Mouse (Mus musculus) hindbrain, postnatal 0 days (tissue): ENCODE data around the gene Gm15128. TPM values are rescaled to one million over a fixed set of nuclear protein-coding genes. Genes with fewer than 3 reads are reported as not detected.
"Not testable (repeated sequence)": the region's sequence is repeated elsewhere in the genome, so short reads cannot be mapped to it uniquely, and the experiment has no call there.

Experiments
- ATAC-seq: fragments of 200-750 bp; cut with Nextera tagmentation; 2 replicates; pipeline ENCODE4 v1.8.0; 2017; ENCODE audit warnings: mild to moderate bottlenecking, moderate TSS enrichment, moderate library complexity
- DNase-seq: peaks from one replicate; pipeline ENCODE4 v3.0.0-alpha.2; 2015; ENCODE audit warnings: low spot score
- H3K27ac ChIP-seq: fragments of 300-500 bp; sonication (generic); 2 replicates; pipeline ENCODE4 v1.5.1; 2014; ENCODE audit warnings: mild to moderate bottlenecking
- H3K27me3 ChIP-seq: fragments of 300-500 bp; sonication (generic); 2 replicates; pipeline ENCODE4 v1.6.1; 2014; ENCODE audit warnings: low read length, mixed read lengths; ENCODE audit not compliant: insufficient read depth
- H3K36me3 ChIP-seq: fragments of 300-500 bp; sonication (generic); 2 replicates; pipeline ENCODE4 v1.6.1; 2014; ENCODE audit warnings: low read length, mixed read lengths; ENCODE audit not compliant: insufficient read depth
- H3K4me1 ChIP-seq: fragments of 300-500 bp; sonication (generic); 2 replicates; pipeline ENCODE4 v1.6.1; 2014; ENCODE audit warnings: antibody characterized with exemption, low read length, mixed read lengths; ENCODE audit not compliant: insufficient read depth
- H3K4me2 ChIP-seq: fragments of 300-500 bp; sonication (generic); 2 replicates; pipeline ENCODE4 v1.6.1; 2014; ENCODE audit warnings: low read depth, mild to moderate bottlenecking, low read length, moderate library complexity, mixed read lengths
- H3K4me3 ChIP-seq: fragments of 300-500 bp; sonication (generic); 2 replicates; pipeline ENCODE4 v1.5.1; 2014; ENCODE audit warnings: low read length
- H3K9ac ChIP-seq: fragments of 300-500 bp; sonication (generic); replicated peaks from 2 replicates; pipeline ENCODE4 v1.6.1; 2014; ENCODE audit warnings: mild to moderate bottlenecking, low read length, moderate library complexity, mixed read lengths
- H3K9me3 ChIP-seq: fragments of 300-500 bp; sonication (generic); 2 replicates; pipeline ENCODE4 v1.6.1; 2016; ENCODE audit warnings: low read length, mixed read lengths
- WGBS: fragments of 180-500 bp; shearing (Covaris S2); extraction: QIAGEN DNeasy Blood & Tissue Kit; methylation state at CpG from one replicate; pipeline ENCODE4 v1.1.7; 2014; 5-methylcytosine and 5-hydroxymethylcytosine counted together
- polyA plus RNA-seq: library from polyadenylated mRNA; unstranded; fragments of >200 nt; fragmentation: Nextera tagmentation; extraction: Ambion mirVana; gene quantifications from 2 replicates; pipeline ENCODE4 v1.2.1, GENCODE M21; 2015
- total RNA-seq: library from RNA; depleted of rRNA; stranded (reverse); fragments of >200 nt; gene quantifications from 2 replicates; pipeline ENCODE4 v1.2.3, GENCODE M21; 2014; rRNA removed

Gm15128 gene
- total RNA-seq (not detected in 2 replicates), polyA plus RNA-seq (not detected in 2 replicates)

DNA sequence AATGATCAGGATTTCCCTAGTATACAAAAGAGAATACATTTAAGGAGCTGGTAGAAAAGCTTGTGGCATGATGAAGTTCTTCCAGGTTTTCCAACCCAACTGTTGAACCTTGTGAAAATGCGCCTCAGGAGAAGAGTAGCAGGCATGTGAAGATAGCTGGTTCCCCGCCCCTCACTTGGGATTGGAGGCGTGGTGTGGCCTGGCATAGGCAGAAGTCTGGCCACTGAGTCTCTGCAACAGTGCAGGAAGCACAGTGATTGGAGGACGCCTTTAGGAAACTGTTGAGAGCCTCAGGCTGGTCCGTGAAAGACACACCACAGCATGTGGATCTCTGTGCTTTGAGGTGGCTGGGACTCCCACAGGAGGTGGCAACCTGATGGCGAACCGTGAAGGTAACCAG lies at the start of gene Gm15128:
Gene Gm15128 (plus strand): TSS at position 301 of the 400 bp plus-strand sequence.
- H3K9ac ChIP-seq, H3K9me3 ChIP-seq, H3K4me2 ChIP-seq, H3K27me3 ChIP-seq, DNase-seq, H3K27ac ChIP-seq, H3K4me1 ChIP-seq, H3K4me3 ChIP-seq, H3K36me3 ChIP-seq, ATAC-seq: not testable (repeated sequence)
- WGBS, result 78% methylated on average over 7 of the region's 7 CpGs

Other genes starting within 250 kb of the Gm15128 start
- 14.7 and 15.9 TPM in 2 replicates for gene Lrch2, start 211.9 kb upstream of the Gm15128 start, total RNA-seq
- gene Lrch2, start 211.9 kb upstream of the Gm15128 start, polyA plus RNA-seq, result 6.0 and 6.4 TPM in 2 replicates
- not detected in 2 replicates for gene Gm15080, start 227.0 kb downstream of the Gm15128 start, total RNA-seq
- not detected in 2 replicates for gene Gm15080, start 227.0 kb downstream of the Gm15128 start, polyA plus RNA-seq